Mouse (Mus musculus) erythroblast, embryonic 14.5 days (primary cell): ENCODE results near the gene Rbpj.

Source experiments
- GATA1 ChIP-seq: IDR thresholded peaks from 2 replicates; pipeline ENCODE4 v1.6.1; 2012; ENCODE audit warnings: low read length, inconsistent platforms, mixed read lengths
- TAL1 ChIP-seq: IDR thresholded peaks from 3 replicates; pipeline ENCODE4 v1.6.1; 2012; ENCODE audit warnings: low read length, inconsistent platforms, mixed read lengths

DNA sequence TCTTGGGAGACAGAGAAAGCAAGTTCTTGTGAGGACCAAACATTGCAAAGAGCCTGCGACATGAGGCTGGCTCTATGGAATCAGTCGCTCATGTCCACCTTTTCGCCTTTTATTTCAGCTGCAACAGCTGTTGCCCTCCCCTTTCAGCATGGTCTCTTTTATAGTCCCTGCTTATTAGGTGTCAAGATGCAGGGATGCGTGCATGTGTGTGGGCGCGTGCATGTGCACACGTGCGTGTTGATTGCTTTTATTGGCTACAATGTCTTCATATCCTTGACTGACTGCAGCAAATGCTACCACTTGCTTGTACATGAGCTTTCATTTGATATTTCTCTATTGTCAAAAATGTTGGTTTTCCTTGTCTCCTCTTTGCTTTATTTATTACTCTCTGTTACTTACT lies 136.2 kb downstream of the Rbpj start:
- TF ChIP-seq GATA1 (no peak), TAL1 (no peak)
